Mouse (Mus musculus) gastrocnemius, postnatal 25 days (tissue): ENCODE measurements around the gene Vsig10. TPM values are rescaled to one million over a fixed set of nuclear protein-coding genes. Genes with fewer than 3 reads are reported as not detected.

Experiments
- DNase-seq: peaks from one replicate; pipeline ENCODE4 v3.0.0; 2022
- total RNA-seq, 2 experiments: library from RNA; stranded (reverse); gene quantifications; 1 replicate in 1 of 2; 2 replicates in 1 of 2; pipeline ENCODE4 v1.2.3; 2021

The Vsig10 gene
- total RNA-seq, 2 experiments from 2014 or later, result 5.0 to 5.5 TPM

GRCm38 (mm10) chr5:117380199-117380598 lies 61.3 kb downstream of the Vsig10 start:
- DNase-seq, result no peak

DNA sequence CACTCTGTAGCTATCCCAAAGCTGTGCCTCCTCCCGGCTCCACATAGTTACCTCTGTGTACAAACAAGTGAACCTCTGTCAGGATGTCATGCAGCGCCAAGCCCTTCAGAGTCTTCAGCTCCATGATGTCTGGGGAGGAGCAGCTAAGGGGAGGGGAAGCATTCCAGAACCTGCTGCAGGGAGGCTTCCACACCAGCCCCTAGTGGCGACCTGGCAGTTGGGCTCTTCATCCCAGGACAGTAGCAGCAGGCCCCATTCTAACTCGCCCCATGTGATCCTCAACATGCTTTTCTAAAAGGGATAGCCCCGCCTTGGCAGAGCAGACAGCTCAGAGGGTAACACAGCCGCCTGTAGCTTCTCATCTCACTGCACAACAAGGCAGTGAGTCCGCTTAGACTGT lies 62.9 kb downstream of the Vsig10 start:
- DNase-seq, result no peak

DNA sequence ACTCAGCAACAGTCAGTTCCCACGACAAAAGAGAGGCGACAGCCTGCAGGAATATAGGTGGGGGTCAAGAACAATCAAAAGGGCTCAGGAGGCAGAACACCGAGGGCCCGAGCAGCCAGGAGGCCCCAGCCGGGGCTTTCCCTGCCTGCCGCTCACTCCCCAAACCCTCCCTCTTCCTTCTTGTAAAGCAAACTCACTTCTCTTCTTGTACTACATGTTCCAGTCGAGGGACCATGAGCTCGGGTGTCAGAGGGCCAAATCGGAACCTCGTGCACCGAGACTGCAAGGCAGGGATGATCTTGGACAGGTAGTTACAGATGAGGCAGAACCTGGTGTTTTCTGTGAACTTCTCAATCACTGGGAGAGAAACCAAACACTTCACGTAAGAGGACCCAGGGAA lies 64.3 kb downstream of the Vsig10 start:
- DNase-seq, result no peak

DNA sequence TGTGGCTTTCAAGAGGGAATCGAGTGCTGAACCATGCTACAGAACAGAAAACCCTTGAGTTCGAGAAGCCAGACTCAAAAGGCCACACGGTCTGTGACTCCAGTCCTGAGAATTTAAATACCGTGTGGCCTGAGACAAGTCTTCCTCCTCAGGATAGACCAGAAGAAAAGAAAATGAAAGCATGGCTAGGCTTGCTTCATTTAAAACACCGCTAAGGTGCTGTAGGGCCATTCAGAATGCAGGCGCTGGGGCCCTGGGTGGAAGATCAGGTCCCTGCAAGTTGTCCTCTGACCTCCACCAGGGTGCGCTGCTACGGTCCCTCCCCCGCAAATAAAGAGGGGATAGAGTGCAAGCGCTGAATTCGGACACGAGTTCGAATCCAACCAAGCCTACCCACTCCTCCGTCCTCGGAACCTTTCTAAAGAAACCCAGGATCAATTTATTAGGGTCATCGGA lies 69.4 kb downstream of the Vsig10 start:
- peak; percentile 14 for DNase-seq

- DNase-seq, result peak; percentile 93
Observed at GRCm38 (mm10) chr5:117388877-117389276, 70.0 kb downstream of the Vsig10 start, which contains the start of gene Rfc5. Gene Rfc5, minus strand, starts transcription at chr5:117389047.

GRCm38 (mm10) chr5:117390895-117391294 lies 72.0 kb downstream of the Vsig10 start:
- no peak for DNase-seq

DNA sequence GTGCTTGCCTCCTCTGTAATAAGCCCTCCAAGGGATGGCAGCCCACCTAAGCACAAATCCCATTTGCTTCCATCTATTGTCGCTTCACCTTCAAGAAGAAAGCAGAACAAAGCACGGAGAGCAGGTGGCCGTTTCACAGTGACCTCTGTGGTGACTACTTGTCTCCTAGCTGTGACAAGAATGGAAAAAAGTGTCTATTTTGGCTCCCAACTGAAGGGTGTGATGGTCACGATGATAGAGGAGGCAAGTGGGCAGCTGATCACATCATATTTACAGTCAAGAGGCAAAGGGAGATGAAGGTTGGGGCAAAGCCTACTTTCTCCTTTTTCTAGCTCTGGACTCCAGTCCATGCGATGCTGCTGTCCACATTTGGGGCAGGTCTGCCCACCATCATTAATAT lies 77.0 kb downstream of the Vsig10 start:
- DNase-seq, result no peak

DNA sequence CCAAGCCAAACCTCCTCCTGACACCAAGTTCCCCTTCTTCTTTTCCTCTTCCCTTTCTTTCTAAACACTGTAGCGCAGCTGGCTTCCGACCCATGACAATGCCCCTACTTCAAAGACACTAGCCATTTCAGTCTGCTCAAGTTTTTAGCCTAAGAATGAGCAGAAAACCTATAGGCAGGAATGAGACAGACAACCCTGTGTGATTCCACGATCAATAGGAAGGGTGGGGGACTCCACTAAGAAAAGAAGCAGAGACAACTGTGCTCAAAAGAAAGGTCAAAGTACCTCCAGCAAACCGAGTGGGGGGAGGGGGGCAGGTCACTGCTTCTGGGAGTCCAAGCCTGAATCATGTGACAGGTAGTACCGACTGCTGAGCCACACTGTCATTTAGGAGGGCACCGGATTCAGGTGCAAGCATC lies 77.7 kb downstream of the Vsig10 start:
- DNase-seq, result no peak

DNA sequence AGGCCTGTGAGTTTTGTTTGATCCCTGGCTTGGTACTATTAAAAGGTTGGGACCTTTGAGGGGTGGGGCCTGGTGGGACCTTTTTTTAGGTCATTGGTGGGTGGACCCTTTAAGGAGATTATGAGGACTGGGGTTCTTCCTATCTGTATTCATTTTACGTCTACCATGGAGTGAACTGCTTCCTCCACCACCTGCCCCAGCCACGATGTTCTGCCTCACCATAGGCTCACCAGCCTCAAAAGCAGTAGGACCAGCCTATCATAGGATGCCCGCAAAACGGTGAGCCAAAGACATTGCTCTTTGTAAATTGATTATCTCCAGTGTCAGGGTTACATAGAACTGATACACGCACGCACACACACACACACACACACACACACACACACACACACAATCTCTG lies 78.5 kb downstream of the Vsig10 start:
- no peak for DNase-seq

DNA sequence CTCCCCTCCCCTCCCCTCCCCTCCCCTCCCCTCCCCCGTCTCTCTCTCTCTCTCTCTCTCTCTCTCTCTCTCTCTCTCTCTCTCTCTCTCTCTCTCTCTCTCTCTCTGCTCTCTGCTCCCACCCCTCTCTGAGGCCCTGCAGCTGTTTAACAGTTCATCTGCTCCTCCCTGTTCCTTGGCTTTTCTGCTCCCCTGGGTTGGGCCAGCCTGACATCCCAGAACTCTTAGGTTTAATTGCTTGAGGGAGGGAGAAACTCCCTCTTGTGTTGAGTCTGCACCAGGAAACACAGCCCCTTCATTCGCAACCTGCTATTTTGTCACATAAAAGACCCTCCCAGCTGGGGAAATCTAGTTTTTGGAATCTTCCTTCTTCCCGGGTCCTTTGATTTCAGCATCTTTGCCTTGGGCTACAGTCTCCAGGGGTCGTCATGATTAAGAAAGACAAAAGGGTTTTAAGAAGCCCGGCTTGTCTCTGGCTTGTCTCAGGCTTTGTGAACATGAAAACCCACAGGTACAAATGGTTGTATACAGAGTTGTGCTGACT lies 79.2 kb downstream of the Vsig10 start:
- DNase-seq, result no peak

- DNase-seq, result no peak
Observed at GRCm38 (mm10) chr5:117399281-117399680, 80.4 kb downstream of the Vsig10 start.

DNA sequence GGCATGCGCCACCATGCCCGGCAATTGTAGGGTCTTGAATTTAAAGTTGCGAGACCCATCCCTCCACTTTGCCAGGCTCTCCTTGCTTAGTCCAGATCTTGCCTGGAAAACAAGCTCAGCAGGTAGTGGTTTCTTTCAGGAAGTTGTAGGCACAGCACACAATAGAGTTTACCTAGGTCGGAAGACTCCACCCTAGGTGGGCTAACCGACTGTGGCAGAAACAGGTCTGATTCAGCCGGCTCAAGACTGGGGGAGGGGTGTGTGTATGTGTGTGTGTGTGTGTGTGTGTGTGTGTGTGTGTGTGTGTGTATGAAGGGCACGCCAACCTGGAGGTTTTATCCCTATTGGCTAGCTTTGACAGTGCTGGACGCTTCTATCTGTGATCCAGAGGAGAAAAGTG lies 84.7 kb downstream of the Vsig10 start:
- DNase-seq, result no peak

Other genes with a start within 250 kb of the Vsig10 start
- 10 to 100 TPM; 72.6 to 81.8 TPM for gene Suds3, start 203.0 kb upstream of the Vsig10 start, total RNA-seq
- gene Taok3, start 199.0 kb upstream of the Vsig10 start, total RNA-seq, result 1 to 10 TPM; 4.4 to 5.8 TPM
- 100 to 1,000 TPM; 289 to 323 TPM for gene Pebp1, start 31.5 kb upstream of the Vsig10 start, total RNA-seq
- gene Wsb2, start 38.2 kb downstream of the Vsig10 start, total RNA-seq, result 10 to 100 TPM; 75.4 to 83.4 TPM
- gene Rfc5, start 70.0 kb downstream of the Vsig10 start, total RNA-seq, result 1 to 10 TPM in 1 of 2 experiments, under 1 TPM in 1; 1.00 to 2.7 TPM
- under 1 TPM; 0.05 to 0.08 TPM for gene Ksr2, start 94.9 kb downstream of the Vsig10 start, total RNA-seq